Mouse (Mus musculus): ENCODE measurements around the gene Arpc1b. TPM values are rescaled to one million over a fixed set of nuclear protein-coding genes. Genes with fewer than 3 reads are reported as not detected.
"Not testable (repeated sequence)": the region's sequence is repeated elsewhere in the genome, so short reads cannot be mapped to it uniquely, and the experiment has no call there.

Gene Arpc1b
- polyA plus RNA-seq, 1 experiment, result 318 TPM

GRCm38 (mm10) chr5:145116316-145116715 is 2.3 kb downstream of the Arpc1b start:
- peak overlapping the region; percentile 99 for H3K27ac ChIP-seq (ENCODE audit: control insufficient read depth, insufficient read depth, low read depth, low read length, poor library complexity)

GRCm38 (mm10) chr5:145116916-145117315 is 2.9 kb downstream of the Arpc1b start:
- no peak for TF ChIP-seq POLR2A (IDR thresholded peaks at IDR 0.05; ENCODE audit: borderline replicate concordance, control insufficient read depth, low read depth, low read length)
- TF ChIP-seq CTCF (IDR thresholded peaks at IDR 0.05; ENCODE audit: control insufficient read depth, insufficient read depth, low read length), result peak; percentile 78
- Histone ChIP-seq H3K4me1 (ENCODE audit: control insufficient read depth, insufficient read depth, low read length) (no peaks in the 10 kb centered on the region; the same call in 1 of the 2 replicates), H3K27ac (ENCODE audit: control insufficient read depth, insufficient read depth, low read depth, low read length, poor library complexity) (peak overlapping the region; percentile 78), H3K4me3 (replicated peaks; ENCODE audit: control insufficient read depth, low read depth, low read length) (peak overlapping the region; percentile 68)
- 40% methylated on average over 10 of the region's 10 CpGs for WGBS

More at GRCm38 (mm10) chr5:145116316-145116715, 2.3 kb downstream of the Arpc1b start:
- peak overlapping the region; percentile 68 for H3K4me3 ChIP-seq (replicated peaks; ENCODE audit: control insufficient read depth, low read depth, low read length)
- WGBS, result under 1% methylated on average over 4 of the region's 4 CpGs
- H3K4me1 ChIP-seq (ENCODE audit: control insufficient read depth, insufficient read depth, low read length), result no peaks in the 10 kb centered on the region; the same call in 1 of the 2 replicates
- TF ChIP-seq POLR2A (IDR thresholded peaks at IDR 0.05; ENCODE audit: borderline replicate concordance, control insufficient read depth, low read depth, low read length), result no peak
- no peak for TF ChIP-seq CTCF (IDR thresholded peaks at IDR 0.05; ENCODE audit: control insufficient read depth, insufficient read depth, low read length)

- no peak overlapping the region for H3K27ac ChIP-seq (ENCODE audit: control insufficient read depth, insufficient read depth, low read depth, low read length, poor library complexity)
- TF ChIP-seq POLR2A (IDR thresholded peaks at IDR 0.05; ENCODE audit: borderline replicate concordance, control insufficient read depth, low read depth, low read length), result no peak
- no peak for TF ChIP-seq CTCF (IDR thresholded peaks at IDR 0.05; ENCODE audit: control insufficient read depth, insufficient read depth, low read length)
- WGBS, result 72% methylated on average over 6 of the region's 6 CpGs
- H3K4me3 ChIP-seq (replicated peaks; ENCODE audit: control insufficient read depth, low read depth, low read length), result no peak overlapping the region
- no peaks in the 10 kb centered on the region; the same call in 1 of the 2 replicates for H3K4me1 ChIP-seq (ENCODE audit: control insufficient read depth, insufficient read depth, low read length)
Measured at GRCm38 (mm10) chr5:145118005-145118404, 4.0 kb downstream of the Arpc1b start.

- H3K4me3 ChIP-seq (replicated peaks; ENCODE audit: control insufficient read depth, low read depth, low read length), result no peak overlapping the region
- no peak overlapping the region for H3K27ac ChIP-seq (ENCODE audit: control insufficient read depth, insufficient read depth, low read depth, low read length, poor library complexity)
- no peak for TF ChIP-seq CTCF (IDR thresholded peaks at IDR 0.05; ENCODE audit: control insufficient read depth, insufficient read depth, low read length)
- TF ChIP-seq POLR2A (IDR thresholded peaks at IDR 0.05; ENCODE audit: borderline replicate concordance, control insufficient read depth, low read depth, low read length), result no peak
- no peaks in the 10 kb centered on the region; the same call in 1 of the 2 replicates for H3K4me1 ChIP-seq (ENCODE audit: control insufficient read depth, insufficient read depth, low read length)
- 81% methylated on average over 5 of the region's 5 CpGs for WGBS
Measured at GRCm38 (mm10) chr5:145118461-145118860, 4.4 kb downstream of the Arpc1b start.

GRCm38 (mm10) chr5:145119385-145119784 is 5.4 kb downstream of the Arpc1b start:
- Histone ChIP-seq H3K4me1 (ENCODE audit: control insufficient read depth, insufficient read depth, low read length) (no peaks in the 10 kb centered on the region; the same call in 1 of the 2 replicates), H3K27ac (ENCODE audit: control insufficient read depth, insufficient read depth, low read depth, low read length, poor library complexity) (no peak overlapping the region), H3K4me3 (replicated peaks; ENCODE audit: control insufficient read depth, low read depth, low read length) (no peak overlapping the region)
- 90% methylated on average over 2 of the region's 2 CpGs for WGBS
- no peak for TF ChIP-seq POLR2A (IDR thresholded peaks at IDR 0.05; ENCODE audit: borderline replicate concordance, control insufficient read depth, low read depth, low read length)
- TF ChIP-seq CTCF (IDR thresholded peaks at IDR 0.05; ENCODE audit: control insufficient read depth, insufficient read depth, low read length), result peak; percentile 67

- TF ChIP-seq POLR2A (IDR thresholded peaks at IDR 0.05; ENCODE audit: borderline replicate concordance, control insufficient read depth, low read depth, low read length) (no peak), CTCF (IDR thresholded peaks at IDR 0.05; ENCODE audit: control insufficient read depth, insufficient read depth, low read length) (no peak)
- Histone ChIP-seq H3K4me1 (ENCODE audit: control insufficient read depth, insufficient read depth, low read length) (no peaks in the 10 kb centered on the region; the same call in 1 of the 2 replicates), H3K27ac (ENCODE audit: control insufficient read depth, insufficient read depth, low read depth, low read length, poor library complexity) (no peak overlapping the region), H3K4me3 (replicated peaks; ENCODE audit: control insufficient read depth, low read depth, low read length) (no peak overlapping the region)
- 69% methylated on average over 7 of the region's 7 CpGs for WGBS
Measured at GRCm38 (mm10) chr5:145120921-145121320, 6.9 kb downstream of the Arpc1b start.

- Histone ChIP-seq H3K4me3 (replicated peaks; ENCODE audit: control insufficient read depth, low read depth, low read length) (no peak overlapping the region), H3K27ac (ENCODE audit: control insufficient read depth, insufficient read depth, low read depth, low read length, poor library complexity) (no peak overlapping the region), H3K4me1 (ENCODE audit: control insufficient read depth, insufficient read depth, low read length) (no peaks in the 10 kb centered on the region; the same call in 1 of the 2 replicates)
- WGBS, result 94% methylated on average over 19 of the region's 19 CpGs
- TF ChIP-seq CTCF (IDR thresholded peaks at IDR 0.05; ENCODE audit: control insufficient read depth, insufficient read depth, low read length) (no peak), POLR2A (IDR thresholded peaks at IDR 0.05; ENCODE audit: borderline replicate concordance, control insufficient read depth, low read depth, low read length) (no peak)
Measured at GRCm38 (mm10) chr5:145123396-145123795, 9.4 kb downstream of the Arpc1b start.

GRCm38 (mm10) chr5:145126580-145126979 is 12.6 kb downstream of the Arpc1b start:
- Histone ChIP-seq H3K4me1 (ENCODE audit: control insufficient read depth, insufficient read depth, low read length) (no peaks in the 10 kb centered on the region), H3K27ac (ENCODE audit: control insufficient read depth, insufficient read depth, low read depth, low read length, poor library complexity) (no peak overlapping the region), H3K4me3 (replicated peaks; ENCODE audit: control insufficient read depth, low read depth, low read length) (no peak overlapping the region)
- TF ChIP-seq CTCF (IDR thresholded peaks at IDR 0.05; ENCODE audit: control insufficient read depth, insufficient read depth, low read length) (no peak), POLR2A (IDR thresholded peaks at IDR 0.05; ENCODE audit: borderline replicate concordance, control insufficient read depth, low read depth, low read length) (no peak)
- WGBS, result 94% methylated on average over 9 of the region's 9 CpGs

GRCm38 (mm10) chr5:145129124-145129523 is 15.1 kb downstream of the Arpc1b start:
- Histone ChIP-seq H3K27ac (ENCODE audit: control insufficient read depth, insufficient read depth, low read depth, low read length, poor library complexity) (no peak overlapping the region), H3K4me3 (replicated peaks; ENCODE audit: control insufficient read depth, low read depth, low read length) (no peak overlapping the region), H3K4me1 (ENCODE audit: control insufficient read depth, insufficient read depth, low read length) (no peaks in the 10 kb centered on the region)
- TF ChIP-seq POLR2A (IDR thresholded peaks at IDR 0.05; ENCODE audit: borderline replicate concordance, control insufficient read depth, low read depth, low read length), result no peak
- TF ChIP-seq CTCF (IDR thresholded peaks at IDR 0.05; ENCODE audit: control insufficient read depth, insufficient read depth, low read length), result no peak
- 80% methylated on average over 4 of the region's 4 CpGs for WGBS

- H3K4me1 ChIP-seq (ENCODE audit: control insufficient read depth, insufficient read depth, low read length); H3K4me3 ChIP-seq (replicated peaks; ENCODE audit: control insufficient read depth, low read depth, low read length); H3K27ac ChIP-seq (ENCODE audit: control insufficient read depth, insufficient read depth, low read depth, low read length, poor library complexity): not testable (repeated sequence)
- WGBS, result 81% methylated on average over 4 of the region's 6 CpGs
Measured at GRCm38 (mm10) chr5:145129773-145130172, 15.8 kb downstream of the Arpc1b start.
